26 mouse cellular contexts compared by ENCODE assay signal in the genomic region with DNA sequence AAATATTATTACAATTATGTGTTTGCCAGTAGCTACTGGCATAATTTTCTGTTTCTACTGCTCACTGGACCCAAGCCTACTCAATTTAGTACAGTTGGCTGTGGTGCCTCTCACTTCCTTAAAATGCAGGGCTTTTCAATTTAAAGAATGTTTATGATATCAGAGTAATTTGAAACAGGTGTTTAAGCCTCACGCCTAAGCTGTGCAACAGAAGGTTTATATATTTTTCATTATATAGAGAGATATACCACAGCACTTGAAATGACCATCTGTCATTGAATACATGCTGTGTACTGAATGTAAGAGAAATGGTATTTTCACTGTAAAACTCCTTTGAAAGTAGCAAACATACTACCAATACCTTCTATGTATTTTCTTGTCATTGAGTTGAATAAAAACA.
DNase-seq lines count a peak whose midpoint lies in the region; ATAC-seq and TF ChIP-seq lines count a peak whose summit lies in the region.
"Had no signal": no experiment of that assay in that cellular context is flagged by ENCODE, and none has a peak within 500 bp of the region (broad histone marks: within the 10 kb centered on the region; RNA-seq: fewer than 3 reads in every experiment).

No protein-coding gene starts in this region.

- no peaks in the 10 kb centered on the region for H3K27me3 ChIP-seq in forebrain, embryonic 13.5 days
- no peaks in the 10 kb centered on the region for H3K27me3 ChIP-seq in forebrain, embryonic 12.5 days
- no peaks in the 10 kb centered on the region for H3K27me3 ChIP-seq in limb, embryonic 12.5 days
- no peaks in the 10 kb centered on the region for H3K27me3 ChIP-seq in limb, embryonic 10.5 days (ENCODE audit: low read depth, poor library complexity, severe bottlenecking)
- no peaks in the 10 kb centered on the region for H3K27me3 ChIP-seq in limb, embryonic 14.5 days (ENCODE audit: control insufficient read depth, insufficient read depth, low read length)
- H3K27me3 ChIP-seq: embryonic facial prominence, embryonic 13.5 days; hindbrain, embryonic 13.5 days; intestine, embryonic 15.5 days had no signal

- intact Hi-C loops in heart, postnatal 10 days (cut with DNase I), result no loop called here

- H3K4me2 ChIP-seq in forebrain, embryonic 13.5 days, result no peak overlapping the region
- H3K4me2 ChIP-seq in forebrain, embryonic 12.5 days, result no peak overlapping the region
- H3K4me2 ChIP-seq in limb, embryonic 12.5 days, result no peak overlapping the region
- no peak overlapping the region for H3K4me2 ChIP-seq in limb, embryonic 14.5 days (replicated peaks; ENCODE audit: low read depth, low read length, severe bottlenecking)
- H3K4me2 ChIP-seq: embryonic facial prominence, embryonic 13.5 days; heart, embryonic 11.5 days; hindbrain, embryonic 13.5 days; intestine, embryonic 15.5 days had no signal

- no peak overlapping the region for H3K27ac ChIP-seq in forebrain, embryonic 13.5 days
- H3K27ac ChIP-seq in forebrain, embryonic 12.5 days, result no peak overlapping the region
- H3K27ac ChIP-seq in limb, embryonic 12.5 days, result no peak overlapping the region
- H3K27ac ChIP-seq in limb, embryonic 10.5 days, result no peak overlapping the region
- no peak overlapping the region for H3K27ac ChIP-seq in limb, embryonic 14.5 days (replicated peaks; ENCODE audit: low read depth, low read length)
- H3K27ac ChIP-seq: embryonic facial prominence, embryonic 10.5 days; embryonic facial prominence, embryonic 13.5 days; gastrocnemius, adult 2 months; hindbrain, embryonic 10.5 days; hindbrain, embryonic 13.5 days; intestine, embryonic 15.5 days had no signal

- peak; percentile 50; the same call in 1 of the 2 replicates for ATAC-seq in forebrain, embryonic 13.5 days
- ATAC-seq in forebrain, embryonic 12.5 days (ENCODE audit: low FRiP score), result no peak
- peak; percentile 42; the same call in 1 of the 2 replicates for ATAC-seq in limb, embryonic 12.5 days (ENCODE audit: insufficient number of reproducible peaks, insufficient read depth, low FRiP score, low TSS enrichment, low read depth)
- peak; percentile 62; the same call in 1 of the 2 replicates for ATAC-seq in limb, embryonic 14.5 days (ENCODE audit: low FRiP score, low read depth)
- ATAC-seq: activated CD4-positive, CD25-positive, alpha-beta regulatory T cell, adult 4 months; hindbrain, embryonic 16.5 days; intestine, embryonic 15.5 days had no signal

- TF ChIP-seq POLR2A in limb, embryonic 14.5 days (IDR thresholded peaks at IDR 0.05; ENCODE audit: borderline replicate concordance, extremely low read depth, insufficient read depth, insufficient read length), result no peak

- H3K36me3 ChIP-seq in forebrain, embryonic 13.5 days (ENCODE audit: poor library complexity, severe bottlenecking), result no peaks in the 10 kb centered on the region
- no peaks in the 10 kb centered on the region for H3K36me3 ChIP-seq in forebrain, embryonic 12.5 days (replicated peaks)
- H3K36me3 ChIP-seq in limb, embryonic 12.5 days, result no peaks in the 10 kb centered on the region
- no peaks in the 10 kb centered on the region for H3K36me3 ChIP-seq in limb, embryonic 10.5 days
- H3K36me3 ChIP-seq in limb, embryonic 14.5 days (ENCODE audit: control insufficient read depth, insufficient read depth, low read length), result no peaks in the 10 kb centered on the region
- H3K36me3 ChIP-seq: embryonic facial prominence, embryonic 10.5 days; embryonic facial prominence, embryonic 13.5 days; hindbrain, embryonic 10.5 days; hindbrain, embryonic 13.5 days; intestine, embryonic 15.5 days had no signal

- DNase-seq in limb, embryonic 10.5 days (ENCODE audit: low spot score), result no peak
- peak; percentile 22 for DNase-seq in limb, embryonic 14.5 days (ENCODE audit: low spot score)
- DNase-seq in heart, postnatal 10 days, result no peak
- DNase-seq: adrenal gland, adult 8-10 months; adrenal gland, postnatal 25 days; cerebellum, adult 18-20 months; cerebellum, adult 9-10 months; cerebellum, postnatal 14 days; embryo, embryonic 11 days; gastrocnemius, adult 2 months; gastrocnemius, postnatal 14 days; heart, adult 11 months; heart, postnatal 36 days; kidney, adult 11 months had no signal

- no peak overlapping the region for H3K4me3 ChIP-seq in forebrain, embryonic 13.5 days
- no peak overlapping the region for H3K4me3 ChIP-seq in forebrain, embryonic 12.5 days (replicated peaks)
- H3K4me3 ChIP-seq in limb, embryonic 12.5 days (replicated peaks), result no peak overlapping the region
- H3K4me3 ChIP-seq in limb, embryonic 10.5 days, result no peak overlapping the region
- no peak overlapping the region for H3K4me3 ChIP-seq in limb, embryonic 14.5 days (replicated peaks; ENCODE audit: low read length)
- H3K4me3 ChIP-seq: embryonic facial prominence, embryonic 10.5 days; embryonic facial prominence, embryonic 13.5 days; erythroblast, embryonic 14.5 days; gastrocnemius, adult 2 months; hindbrain, embryonic 10.5 days; hindbrain, embryonic 13.5 days; intestine, embryonic 15.5 days had no signal

- no peaks in the 10 kb centered on the region for H3K4me1 ChIP-seq in forebrain, embryonic 13.5 days
- no peaks in the 10 kb centered on the region for H3K4me1 ChIP-seq in forebrain, embryonic 12.5 days
- H3K4me1 ChIP-seq in limb, embryonic 12.5 days (replicated peaks), result no peaks in the 10 kb centered on the region
- no peaks in the 10 kb centered on the region for H3K4me1 ChIP-seq in limb, embryonic 10.5 days
- no peaks in the 10 kb centered on the region for H3K4me1 ChIP-seq in limb, embryonic 14.5 days (ENCODE audit: control insufficient read depth, insufficient read depth, low read length)
- H3K4me1 ChIP-seq: embryonic facial prominence, embryonic 10.5 days; embryonic facial prominence, embryonic 13.5 days; hindbrain, embryonic 10.5 days; hindbrain, embryonic 13.5 days; intestine, embryonic 15.5 days had no signal

- H3K9me3 ChIP-seq in forebrain, embryonic 13.5 days (replicated peaks), result no peaks in the 10 kb centered on the region
- no peaks in the 10 kb centered on the region for H3K9me3 ChIP-seq in forebrain, embryonic 12.5 days
- no peaks in the 10 kb centered on the region for H3K9me3 ChIP-seq in limb, embryonic 12.5 days
- H3K9me3 ChIP-seq in limb, embryonic 10.5 days (replicated peaks), result no peaks in the 10 kb centered on the region
- no peaks in the 10 kb centered on the region for H3K9me3 ChIP-seq in limb, embryonic 14.5 days (ENCODE audit: control insufficient read depth, low read length)
- H3K9me3 ChIP-seq: embryonic facial prominence, embryonic 10.5 days; embryonic facial prominence, embryonic 13.5 days; hindbrain, embryonic 10.5 days; hindbrain, embryonic 13.5 days; intestine, embryonic 15.5 days had no signal

- WGBS in forebrain, embryonic 13.5 days, result 79% methylated on average over 1 of the region's 1 CpGs
- WGBS in forebrain, embryonic 12.5 days, result 85% methylated on average over 1 of the region's 1 CpGs
- WGBS in limb, embryonic 12.5 days, result 16% methylated on average over 1 of the region's 1 CpGs
- 55% methylated on average over 1 of the region's 1 CpGs for WGBS in limb, embryonic 10.5 days
- WGBS in limb, embryonic 14.5 days, result 18% methylated on average over 1 of the region's 1 CpGs

- H3K9ac ChIP-seq in forebrain, embryonic 13.5 days, result no peak overlapping the region
- no peak overlapping the region for H3K9ac ChIP-seq in forebrain, embryonic 12.5 days
- no peak overlapping the region for H3K9ac ChIP-seq in limb, embryonic 12.5 days (replicated peaks)
- no peak overlapping the region for H3K9ac ChIP-seq in limb, embryonic 14.5 days (ENCODE audit: low read depth, low read length, severe bottlenecking)
- H3K9ac ChIP-seq: embryonic facial prominence, embryonic 13.5 days; hindbrain, embryonic 13.5 days; intestine, embryonic 15.5 days had no signal
